Mouse (Mus musculus): ENCODE data around the gene Zgpat. TPM values are rescaled to one million over a fixed set of nuclear protein-coding genes. Genes with fewer than 3 reads are reported as not detected.

Zgpat gene
- polyA plus RNA-seq, 2 experiments: 37.3 to 57.4 TPM

- Histone ChIP-seq H3K27ac (replicated peaks; ENCODE audit: low read depth, low read length) (no peak overlapping the region), H3K4me1 (ENCODE audit: control insufficient read depth, insufficient read depth, low read length) (no peaks in the 10 kb centered on the region), H3K27me3 (ENCODE audit: control insufficient read depth, insufficient read depth, low read length) (no peaks in the 10 kb centered on the region), H3K36me3 (ENCODE audit: control insufficient read depth, insufficient read depth, low read length) (no peaks in the 10 kb centered on the region), H3K4me3 (replicated peaks; ENCODE audit: low read length) (no peak overlapping the region), H3K4me2 (replicated peaks; ENCODE audit: low read depth, low read length, severe bottlenecking) (no peak overlapping the region), H3K9me3 (ENCODE audit: control insufficient read depth, low read length) (no peaks in the 10 kb centered on the region), H3K9ac (ENCODE audit: low read depth, low read length, severe bottlenecking) (no peak overlapping the region)
- TF ChIP-seq POLR2A (IDR thresholded peaks at IDR 0.05; ENCODE audit: borderline replicate concordance, extremely low read depth, insufficient read depth, insufficient read length): no peak
- 87% methylated on average over 3 of the region's 3 CpGs for WGBS
- DNase-seq (ENCODE audit: low spot score): no peak
- no peak for ATAC-seq (ENCODE audit: low FRiP score, low read depth)
Measured at GRCm38 (mm10) chr2:181403722-181404121, 39.0 kb downstream of the Zgpat start.

DNA sequence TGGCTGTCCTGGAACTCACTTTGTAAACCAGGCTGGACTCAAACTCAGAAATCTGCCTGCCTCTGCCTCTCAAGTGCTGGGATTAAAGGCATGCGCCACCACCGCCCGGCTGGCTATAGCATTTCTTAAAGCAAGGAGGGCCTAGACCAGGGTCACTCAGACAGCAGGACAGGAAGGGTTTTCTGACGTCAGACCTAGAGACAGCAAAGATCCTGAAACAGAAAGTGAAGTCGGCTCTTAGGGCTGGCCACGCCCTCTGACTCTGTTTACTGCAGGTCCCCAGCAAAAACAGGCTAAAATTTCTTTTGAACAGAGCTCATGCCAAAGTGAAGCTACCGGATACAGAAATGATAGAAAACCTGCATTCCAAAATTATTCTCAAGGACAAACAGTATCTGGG is 44.9 kb downstream of the Zgpat start:
- no peak for DNase-seq (ENCODE audit: low spot score)
- H3K36me3 ChIP-seq (ENCODE audit: control insufficient read depth, insufficient read depth, low read length): no peaks in the 10 kb centered on the region
- no peaks in the 10 kb centered on the region for H3K27me3 ChIP-seq (ENCODE audit: control insufficient read depth, insufficient read depth, low read length)
- H3K4me2 ChIP-seq (replicated peaks; ENCODE audit: low read depth, low read length, severe bottlenecking): no peak overlapping the region
- H3K27ac ChIP-seq (replicated peaks; ENCODE audit: low read depth, low read length): no peak overlapping the region
- 78% methylated on average over 7 of the region's 7 CpGs for WGBS
- no peak for ATAC-seq (ENCODE audit: low FRiP score, low read depth)
- H3K9ac ChIP-seq (ENCODE audit: low read depth, low read length, severe bottlenecking): no peak overlapping the region
- H3K9me3 ChIP-seq (ENCODE audit: control insufficient read depth, low read length): no peaks in the 10 kb centered on the region
- H3K4me1 ChIP-seq (ENCODE audit: control insufficient read depth, insufficient read depth, low read length): no peaks in the 10 kb centered on the region
- TF ChIP-seq POLR2A (IDR thresholded peaks at IDR 0.05; ENCODE audit: borderline replicate concordance, extremely low read depth, insufficient read depth, insufficient read length): no peak
- H3K4me3 ChIP-seq (replicated peaks; ENCODE audit: low read length): no peak overlapping the region

GRCm38 (mm10) chr2:181410760-181411473 is 46.2 kb downstream of the Zgpat start:
- Histone ChIP-seq H3K36me3 (ENCODE audit: control insufficient read depth, insufficient read depth, low read length) (no peaks in the 10 kb centered on the region), H3K4me1 (ENCODE audit: control insufficient read depth, insufficient read depth, low read length) (no peaks in the 10 kb centered on the region), H3K9me3 (ENCODE audit: control insufficient read depth, low read length) (no peaks in the 10 kb centered on the region), H3K27ac (replicated peaks; ENCODE audit: low read depth, low read length) (no peak overlapping the region), H3K4me3 (replicated peaks; ENCODE audit: low read length) (no peak overlapping the region), H3K27me3 (ENCODE audit: control insufficient read depth, insufficient read depth, low read length) (no peaks in the 10 kb centered on the region), H3K9ac (ENCODE audit: low read depth, low read length, severe bottlenecking) (no peak overlapping the region), H3K4me2 (replicated peaks; ENCODE audit: low read depth, low read length, severe bottlenecking) (no peak overlapping the region)
- DNase-seq (ENCODE audit: low spot score): peak; percentile 65
- TF ChIP-seq POLR2A (IDR thresholded peaks at IDR 0.05; ENCODE audit: borderline replicate concordance, extremely low read depth, insufficient read depth, insufficient read length): no peak
- peak; percentile 80 for ATAC-seq (ENCODE audit: low FRiP score, low read depth)
- WGBS: 56% methylated on average over 4 of the region's 4 CpGs

- Histone ChIP-seq H3K4me1 (ENCODE audit: control insufficient read depth, insufficient read depth, low read length) (no peaks in the 10 kb centered on the region), H3K9ac (ENCODE audit: low read depth, low read length, severe bottlenecking) (no peak overlapping the region), H3K4me3 (replicated peaks; ENCODE audit: low read length) (no peak overlapping the region), H3K27me3 (ENCODE audit: control insufficient read depth, insufficient read depth, low read length) (no peaks in the 10 kb centered on the region), H3K36me3 (ENCODE audit: control insufficient read depth, insufficient read depth, low read length) (no peaks in the 10 kb centered on the region), H3K4me2 (replicated peaks; ENCODE audit: low read depth, low read length, severe bottlenecking) (no peak overlapping the region), H3K9me3 (ENCODE audit: control insufficient read depth, low read length) (no peaks in the 10 kb centered on the region), H3K27ac (replicated peaks; ENCODE audit: low read depth, low read length) (no peak overlapping the region)
- WGBS: 29% methylated on average over 2 of the region's 2 CpGs
- DNase-seq (ENCODE audit: low spot score) (no peak), ATAC-seq (ENCODE audit: low FRiP score, low read depth) (no peak)
- TF ChIP-seq POLR2A (IDR thresholded peaks at IDR 0.05; ENCODE audit: borderline replicate concordance, extremely low read depth, insufficient read depth, insufficient read length): no peak
Measured at GRCm38 (mm10) chr2:181413141-181413540, 48.4 kb downstream of the Zgpat start.

GRCm38 (mm10) chr2:181415945-181416344 is 51.2 kb downstream of the Zgpat start:
- Histone ChIP-seq H3K27ac (replicated peaks; ENCODE audit: low read depth, low read length) (no peak overlapping the region), H3K9ac (ENCODE audit: low read depth, low read length, severe bottlenecking) (no peak overlapping the region), H3K4me1 (ENCODE audit: control insufficient read depth, insufficient read depth, low read length) (no peaks in the 10 kb centered on the region), H3K27me3 (ENCODE audit: control insufficient read depth, insufficient read depth, low read length) (no peaks in the 10 kb centered on the region), H3K4me3 (replicated peaks; ENCODE audit: low read length) (no peak overlapping the region), H3K36me3 (ENCODE audit: control insufficient read depth, insufficient read depth, low read length) (no peaks in the 10 kb centered on the region), H3K9me3 (ENCODE audit: control insufficient read depth, low read length) (no peaks in the 10 kb centered on the region), H3K4me2 (replicated peaks; ENCODE audit: low read depth, low read length, severe bottlenecking) (no peak overlapping the region)
- 54% methylated on average over 3 of the region's 3 CpGs for WGBS
- no peak for TF ChIP-seq POLR2A (IDR thresholded peaks at IDR 0.05; ENCODE audit: borderline replicate concordance, extremely low read depth, insufficient read depth, insufficient read length)
- ATAC-seq (ENCODE audit: low FRiP score, low read depth) (no peak), DNase-seq (ENCODE audit: low spot score) (no peak)

All from limb, embryonic 14.5 days (tissue).